Mouse (Mus musculus) naive thymus-derived CD4-positive, alpha-beta T cell, adult 5 months (primary cell): ENCODE results near the gene Mettl17. TPM values are rescaled to one million over a fixed set of nuclear protein-coding genes. Genes with fewer than 3 reads are reported as not detected.

Source experiments
- polyA plus RNA-seq: library from polyadenylated mRNA; unstranded; fragments of 100-300 nt; shearing (Covaris generic); gene quantifications from one replicate; pipeline ENCODE4 v1.2.1, GENCODE M21; 2017

Gene Mettl17
- 50.9 TPM for polyA plus RNA-seq

DNA sequence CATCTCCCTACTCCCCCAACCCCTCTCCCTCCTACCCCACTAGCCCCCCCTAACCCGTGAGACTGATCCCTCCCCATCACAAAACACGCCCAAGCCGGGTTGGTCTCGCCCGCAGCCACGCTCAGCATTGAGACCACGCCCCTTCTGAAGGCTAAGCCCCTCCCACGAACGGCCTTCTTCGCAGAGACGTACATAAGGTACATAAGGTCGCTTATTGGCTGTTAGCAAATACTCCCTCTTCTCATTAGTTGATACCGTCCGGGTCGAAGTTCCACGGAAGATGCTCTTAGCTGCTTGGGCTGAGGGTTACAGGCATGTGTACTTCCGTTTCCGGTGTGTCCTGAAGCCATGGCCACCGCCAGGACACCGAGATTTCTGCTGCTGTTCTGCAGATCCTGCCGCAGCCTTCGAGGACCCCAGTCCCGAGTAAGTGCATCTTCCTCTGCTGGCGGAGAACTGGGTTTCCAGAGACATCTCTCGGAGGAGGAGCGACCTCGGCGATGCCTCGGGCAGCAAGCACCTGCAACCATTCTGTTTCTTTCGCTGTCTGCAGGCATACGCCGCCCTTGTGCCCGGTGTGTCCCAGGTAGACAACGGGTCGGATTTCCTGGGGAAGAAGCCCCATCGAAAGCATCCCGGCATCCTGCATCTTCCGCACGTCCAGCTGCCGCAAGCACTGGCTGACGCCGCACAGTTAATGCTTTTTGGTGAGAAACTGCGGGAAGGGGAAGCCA is at the start of gene Mettl17:
Gene Mettl17, plus strand, starts transcription at position 245 of the 734 bp plus-strand sequence.

DNA sequence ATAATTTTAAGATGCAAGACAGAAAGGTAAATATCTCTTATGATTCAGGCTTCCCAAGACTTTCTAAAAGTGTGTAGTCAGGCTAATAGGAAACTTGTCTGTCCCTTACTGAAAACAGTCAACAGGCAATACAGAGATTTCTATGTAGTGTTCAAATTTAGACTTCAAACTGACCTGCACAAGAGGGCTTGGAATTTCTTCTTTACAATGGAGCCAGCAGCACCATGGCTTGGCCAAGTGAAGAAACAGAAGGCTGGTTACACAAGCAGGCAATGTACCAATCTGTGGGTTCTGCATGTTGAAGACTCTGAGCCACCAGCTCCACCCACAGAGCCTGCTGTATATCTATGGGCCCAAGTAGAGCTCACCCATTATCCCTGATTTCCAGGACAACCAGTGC is 31.2 kb upstream of the Mettl17 start, which contains the start of gene Ear6:
Gene Ear6, plus strand, starts transcription at position 301 of the 400 bp plus-strand sequence.

DNA sequence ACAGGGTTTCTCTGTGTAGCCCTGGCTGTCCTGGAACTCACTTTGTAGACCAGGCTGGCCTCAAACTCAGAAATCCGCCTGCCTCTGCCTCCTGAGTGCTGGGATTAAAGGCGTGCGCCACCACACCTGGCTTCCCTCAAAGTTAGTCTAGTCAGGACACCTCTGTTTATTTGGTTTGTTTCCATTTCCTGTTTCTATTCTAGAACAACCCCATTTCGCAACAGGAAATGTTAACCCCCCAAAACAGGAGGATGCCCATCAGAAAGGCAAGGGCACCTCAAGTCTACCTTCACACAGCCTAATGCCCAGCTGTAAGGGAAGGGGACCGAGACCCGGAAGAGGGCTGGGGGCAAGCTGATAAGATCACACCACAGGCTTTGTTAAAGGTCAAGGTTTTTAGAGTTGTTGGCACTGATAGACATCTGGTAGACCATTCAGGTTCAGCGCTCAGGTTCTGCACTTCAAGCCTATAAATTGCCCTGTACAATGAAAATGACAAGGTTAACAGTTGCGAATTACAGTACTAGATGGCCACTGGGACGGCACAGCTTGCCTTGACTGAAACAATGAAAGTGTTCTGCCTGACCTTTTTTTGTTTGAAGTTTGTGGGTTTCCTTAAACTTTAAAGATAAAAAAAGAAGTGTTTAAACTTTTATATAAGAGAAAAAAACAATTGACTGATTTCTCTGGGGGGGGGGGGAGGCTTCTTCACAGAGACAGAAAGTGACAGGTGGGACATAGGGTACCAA is 7.7 kb downstream of the Mettl17 start, which contains the start of gene Slc39a2:
Gene Slc39a2, plus strand, starts transcription at position 699 of the 749 bp plus-strand sequence.

DNA sequence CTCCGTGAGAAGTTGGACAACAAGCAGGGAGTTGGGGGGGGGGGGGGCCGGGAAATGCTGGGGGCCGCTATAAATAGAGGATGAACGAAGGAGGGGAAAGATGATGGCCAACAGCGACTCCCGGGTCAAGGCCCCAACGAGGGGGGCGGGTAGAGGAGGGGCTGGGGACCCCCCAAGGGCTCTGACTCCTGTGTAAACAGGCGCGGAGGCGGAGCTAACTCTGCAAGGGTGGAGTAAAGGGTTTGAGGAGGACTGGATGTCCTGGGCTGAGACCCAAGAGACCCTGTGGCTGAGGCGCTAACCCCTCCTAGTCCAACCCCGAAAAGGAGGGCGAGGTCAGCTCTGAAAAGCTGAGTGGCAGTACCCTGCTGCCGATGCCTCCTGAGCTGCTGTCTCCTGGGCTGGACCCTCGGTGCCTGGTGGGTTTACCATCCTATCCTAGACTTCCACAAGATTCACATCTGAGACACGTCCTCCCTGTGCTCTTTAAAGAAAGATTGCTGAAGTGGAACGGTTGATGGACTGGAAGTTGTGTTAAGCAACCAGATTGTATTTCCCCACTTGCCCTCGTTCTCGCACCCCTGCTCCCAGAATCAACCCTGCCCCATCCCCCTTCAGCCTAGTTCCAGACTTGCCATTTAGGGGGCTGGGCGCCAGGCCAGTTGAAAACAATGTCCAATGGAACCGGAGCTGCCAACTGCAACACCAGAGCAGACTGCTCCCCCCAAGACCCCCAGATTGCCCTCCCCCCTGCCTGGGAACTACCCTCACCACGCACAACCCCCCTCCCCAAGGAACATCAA is 29.5 kb downstream of the Mettl17 start, which contains the start of gene Ndrg2:
Gene Ndrg2, minus strand, starts transcription at position 199 of the 803 bp plus-strand sequence.

DNA sequence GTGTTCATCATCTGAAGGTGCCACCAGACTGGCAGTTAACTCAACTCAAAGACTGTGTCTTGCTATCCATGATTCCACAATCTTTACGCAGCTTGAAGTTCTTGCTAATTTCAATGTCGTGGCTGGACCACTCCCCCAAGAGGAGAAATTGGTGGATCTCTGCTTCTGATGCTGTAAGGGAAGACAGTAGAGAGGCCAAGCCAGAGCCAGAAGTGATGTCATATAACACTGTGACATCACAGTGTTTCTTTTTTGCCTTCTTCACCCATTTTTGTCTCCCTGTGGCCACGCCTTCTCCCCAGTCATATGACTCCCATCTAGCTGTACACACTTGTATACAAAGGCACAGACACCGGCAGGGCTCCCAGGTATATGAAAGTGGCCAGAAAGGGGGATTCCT is 33.5 kb downstream of the Mettl17 start, which contains the start of gene Tppp2:
Gene Tppp2, plus strand, starts transcription at position 301 of the 400 bp plus-strand sequence.

DNA sequence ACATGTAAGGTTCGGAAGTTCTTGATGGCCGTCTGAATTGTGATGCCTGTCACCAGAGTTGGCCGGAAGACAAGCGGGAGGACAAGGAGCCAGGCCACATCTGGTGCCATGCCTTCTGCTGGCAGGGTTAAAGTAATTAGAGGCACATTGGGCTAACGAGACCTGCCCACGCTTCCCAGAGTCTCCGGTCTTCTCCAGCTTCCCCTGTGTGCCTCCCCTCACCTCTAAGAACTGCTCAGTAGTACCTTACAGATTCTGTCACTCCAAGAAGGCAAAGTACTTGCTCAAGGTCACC is 37.9 kb downstream of the Mettl17 start, which contains the start of gene Rnase13:
Gene Rnase13, minus strand, starts transcription at position 203 of the 295 bp plus-strand sequence.

Other genes with a start within 250 kb of the Mettl17 start
- not detected for gene Gm4181, start 249.2 kb upstream of the Mettl17 start, polyA plus RNA-seq
- not detected for gene Gm17079, start 189.4 kb upstream of the Mettl17 start, polyA plus RNA-seq
- gene Gm5800, start 167.7 kb upstream of the Mettl17 start, polyA plus RNA-seq = not detected
- gene Ang4, start 111.3 kb upstream of the Mettl17 start, polyA plus RNA-seq = not detected
- not detected for gene AY358078, start 84.8 kb upstream of the Mettl17 start, polyA plus RNA-seq
- not detected for gene Ear6, start 31.1 kb upstream of the Mettl17 start, polyA plus RNA-seq
- gene Slc39a2, start 8.0 kb downstream of the Mettl17 start, polyA plus RNA-seq = 0.29 TPM
- 29.5 TPM for gene Ndrg2, start 29.3 kb downstream of the Mettl17 start, polyA plus RNA-seq
- gene Tppp2, start 33.6 kb downstream of the Mettl17 start, polyA plus RNA-seq = not detected
- gene Rnase13, start 37.9 kb downstream of the Mettl17 start, polyA plus RNA-seq = not detected
- gene Arhgef40, start 99.9 kb downstream of the Mettl17 start, polyA plus RNA-seq = 0.21 TPM
- not detected for gene Tmem253, start 130.8 kb downstream of the Mettl17 start, polyA plus RNA-seq
- gene Zfp219, start 135.9 kb downstream of the Mettl17 start, polyA plus RNA-seq = 16.4 TPM
- gene Olfr221, start 157.6 kb downstream of the Mettl17 start, polyA plus RNA-seq = not detected
- 468 TPM for gene Hnrnpc, start 219.2 kb downstream of the Mettl17 start, polyA plus RNA-seq
- 5.3 TPM for gene Rpgrip1, start 225.9 kb downstream of the Mettl17 start, polyA plus RNA-seq